Mouse (Mus musculus): ENCODE results near the gene Rev3l.

DNA sequence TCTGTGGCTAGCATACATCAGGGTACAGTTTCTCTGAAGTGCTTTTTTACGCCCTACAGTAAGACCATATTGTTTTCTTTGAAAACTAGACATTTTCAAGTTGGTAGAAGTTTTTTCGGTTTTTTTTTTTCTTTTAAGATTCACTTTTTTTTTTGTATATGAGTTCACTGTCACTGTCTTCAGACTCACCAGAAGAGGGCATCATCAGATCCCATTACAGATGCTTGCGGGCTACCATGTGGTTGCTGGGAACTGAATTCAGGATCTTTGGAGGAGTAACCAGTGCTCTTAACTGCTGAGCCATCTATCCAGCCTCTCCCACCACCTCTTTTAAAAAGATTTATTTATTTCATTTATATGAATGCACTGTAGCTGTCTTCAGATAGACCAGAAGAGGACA, 45.0 kb downstream of the Rev3l start:
- peak; percentile 42 for TF ChIP-seq CTCF (IDR thresholded peaks at IDR 0.05)
- no peak for TF ChIP-seq POLR2A (IDR thresholded peaks at IDR 0.05; ENCODE audit: insufficient read depth, low read depth, low read length)
